Mouse (Mus musculus): Measurements from ENCODE around the gene Vav3. TPM values are rescaled to one million over a fixed set of nuclear protein-coding genes. Genes with fewer than 3 reads are reported as not detected.

Gene Vav3
- 1.7 and 2.5 TPM in 2 replicates for polyA plus RNA-seq (2012; rRNA removed)

GRCm38 (mm10) chr3:109340274-109341070 lies at the start of gene Vav3:
Vav3 (plus strand) TSS chr3:109340653.
- TF ChIP-seq CTCF (IDR thresholded peaks at IDR 0.05; ENCODE audit: extremely low read depth, insufficient read depth, insufficient read length, insufficient replicate concordance) (no peak), POLR2A (IDR thresholded peaks at IDR 0.05; ENCODE audit: low read depth, low read length) (no peak)
- Histone ChIP-seq H3K4me1 (ENCODE audit: control insufficient read depth, insufficient read depth, insufficient read length) (peaks cover 3% of the 10 kb centered on the region), H3K4me3 (ENCODE audit: extremely low read depth, insufficient read depth, insufficient read length) (peak within 1 kb of the TSS; percentile 81), H3K36me3 (ENCODE audit: control insufficient read depth, insufficient read depth, low read length) (no peaks in the 10 kb centered on the region), H3K27ac (ENCODE audit: insufficient read depth, low read length) (peak within 1 kb of the TSS; percentile 72), H3K27me3 (ENCODE audit: control insufficient read depth, insufficient read depth, low read length) (no peaks in the 10 kb centered on the region)
- under 1% methylated on average over 89 of the region's 92 CpGs for WGBS
- DNase-seq (ENCODE audit: low read depth in 1 of 2, low spot score in 2 of 2), result peak in 1 of 2 experiments; percentile 63

DNA sequence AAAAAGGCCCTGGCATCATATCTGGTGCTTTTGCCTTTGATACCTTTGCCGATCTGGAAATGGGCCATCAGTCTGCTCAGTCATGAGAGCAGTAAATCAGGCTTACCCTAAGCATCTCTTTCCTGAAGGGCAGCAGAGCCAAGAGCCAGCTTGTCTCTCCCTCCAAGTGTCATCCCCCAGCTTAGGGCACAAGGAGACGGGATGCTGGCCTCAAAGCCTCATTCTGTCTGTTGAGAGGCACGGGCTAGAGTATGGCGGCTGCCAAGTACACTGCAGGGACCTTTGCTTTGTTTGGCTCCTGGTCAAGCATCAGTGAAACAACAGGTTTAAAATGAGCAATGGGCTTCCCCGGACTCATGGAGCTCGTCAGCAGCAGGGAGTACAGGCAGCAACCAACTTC lies 41.6 kb upstream of the Vav3 start:
- H3K4me1 ChIP-seq (ENCODE audit: control insufficient read depth, insufficient read depth, insufficient read length), result no peaks in the 10 kb centered on the region
- no peak for DNase-seq (ENCODE audit: low read depth in 1 of 2, low spot score in 2 of 2)
- no peaks in the 10 kb centered on the region for H3K36me3 ChIP-seq (ENCODE audit: control insufficient read depth, insufficient read depth, low read length)
- WGBS, result 91% methylated on average over 6 of the region's 6 CpGs
- no peak overlapping the region for H3K27ac ChIP-seq (ENCODE audit: insufficient read depth, low read length)
- H3K27me3 ChIP-seq (ENCODE audit: control insufficient read depth, insufficient read depth, low read length), result no peaks in the 10 kb centered on the region
- H3K4me3 ChIP-seq (ENCODE audit: extremely low read depth, insufficient read depth, insufficient read length), result no peak overlapping the region
- TF ChIP-seq CTCF (IDR thresholded peaks at IDR 0.05; ENCODE audit: extremely low read depth, insufficient read depth, insufficient read length, insufficient replicate concordance) (no peak), POLR2A (IDR thresholded peaks at IDR 0.05; ENCODE audit: low read depth, low read length) (no peak)

- DNase-seq (ENCODE audit: low read depth in 1 of 2, low spot score in 2 of 2), result no peak
- 90% methylated on average over 4 of the region's 4 CpGs for WGBS
- Histone ChIP-seq H3K4me1 (ENCODE audit: control insufficient read depth, insufficient read depth, insufficient read length) (no peaks in the 10 kb centered on the region), H3K4me3 (ENCODE audit: extremely low read depth, insufficient read depth, insufficient read length) (no peak overlapping the region), H3K27me3 (ENCODE audit: control insufficient read depth, insufficient read depth, low read length) (no peaks in the 10 kb centered on the region), H3K36me3 (ENCODE audit: control insufficient read depth, insufficient read depth, low read length) (no peaks in the 10 kb centered on the region), H3K27ac (ENCODE audit: insufficient read depth, low read length) (no peak overlapping the region)
- no peak for TF ChIP-seq CTCF (IDR thresholded peaks at IDR 0.05; ENCODE audit: extremely low read depth, insufficient read depth, insufficient read length, insufficient replicate concordance)
- TF ChIP-seq POLR2A (IDR thresholded peaks at IDR 0.05; ENCODE audit: low read depth, low read length), result no peak
These were observed 41.0 kb upstream of the Vav3 start for GRCm38 (mm10) chr3:109299303-109300074.

- no peaks in the 10 kb centered on the region for H3K27me3 ChIP-seq (ENCODE audit: control insufficient read depth, insufficient read depth, low read length)
- no peak for DNase-seq (ENCODE audit: low read depth in 1 of 2, low spot score in 2 of 2)
- H3K4me3 ChIP-seq (ENCODE audit: extremely low read depth, insufficient read depth, insufficient read length), result no peak overlapping the region
- TF ChIP-seq POLR2A (IDR thresholded peaks at IDR 0.05; ENCODE audit: low read depth, low read length) (no peak), CTCF (IDR thresholded peaks at IDR 0.05; ENCODE audit: extremely low read depth, insufficient read depth, insufficient read length, insufficient replicate concordance) (no peak)
- no peaks in the 10 kb centered on the region for H3K36me3 ChIP-seq (ENCODE audit: control insufficient read depth, insufficient read depth, low read length)
- 40% methylated on average over 2 of the region's 2 CpGs for WGBS
- no peaks in the 10 kb centered on the region for H3K4me1 ChIP-seq (ENCODE audit: control insufficient read depth, insufficient read depth, insufficient read length)
- no peak overlapping the region for H3K27ac ChIP-seq (ENCODE audit: insufficient read depth, low read length)
These were observed 38.4 kb upstream of the Vav3 start for GRCm38 (mm10) chr3:109302059-109302458.

DNA sequence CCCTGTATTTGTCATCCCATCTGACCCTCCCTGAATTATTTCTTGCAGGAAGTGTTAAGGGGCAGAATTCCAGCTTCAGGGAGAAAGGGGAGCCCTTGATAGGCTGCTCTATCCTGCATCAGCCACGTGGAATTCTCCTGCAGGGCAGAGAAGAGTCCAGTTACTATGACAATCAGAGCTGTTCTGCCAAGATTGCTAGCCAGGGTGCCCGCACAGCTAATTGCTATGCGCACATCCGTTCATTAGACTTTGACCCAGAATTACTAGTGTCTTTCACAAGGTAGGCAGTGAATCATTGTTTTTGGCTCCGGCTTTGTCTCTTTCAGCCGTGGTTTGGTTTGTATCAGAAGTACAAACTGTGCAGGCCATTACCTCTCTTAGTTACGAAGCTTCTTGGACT lies 33.0 kb upstream of the Vav3 start:
- 89% methylated on average over 7 of the region's 7 CpGs for WGBS

DNA sequence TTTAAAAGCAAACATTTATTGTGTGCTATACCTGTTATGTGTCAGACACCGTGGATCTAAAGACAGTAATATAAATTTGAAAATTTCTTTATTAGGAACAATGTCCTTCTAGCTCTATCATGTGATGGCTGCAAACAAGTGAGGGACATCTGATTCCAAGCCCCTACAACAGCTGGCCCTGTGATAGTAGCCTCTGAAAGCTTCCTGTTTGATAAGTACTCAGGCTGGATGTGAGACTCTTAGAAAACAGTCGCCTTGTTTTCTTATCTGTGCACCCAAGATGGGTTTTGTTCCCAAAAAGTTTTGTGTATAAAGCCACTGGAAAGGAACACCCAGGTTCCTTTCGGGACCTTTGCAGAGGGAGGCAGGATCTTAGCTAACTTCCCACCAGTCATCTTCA lies 32.0 kb upstream of the Vav3 start:
- 78% methylated on average over 3 of the region's 3 CpGs for WGBS
- Histone ChIP-seq H3K36me3 (ENCODE audit: control insufficient read depth, insufficient read depth, low read length) (no peaks in the 10 kb centered on the region), H3K27ac (ENCODE audit: insufficient read depth, low read length) (no peak overlapping the region), H3K4me3 (ENCODE audit: extremely low read depth, insufficient read depth, insufficient read length) (no peak overlapping the region), H3K27me3 (ENCODE audit: control insufficient read depth, insufficient read depth, low read length) (no peaks in the 10 kb centered on the region), H3K4me1 (ENCODE audit: control insufficient read depth, insufficient read depth, insufficient read length) (no peaks in the 10 kb centered on the region)
- DNase-seq (ENCODE audit: low read depth in 1 of 2, low spot score in 2 of 2), result no peak
- no peak for TF ChIP-seq POLR2A (IDR thresholded peaks at IDR 0.05; ENCODE audit: low read depth, low read length)
- TF ChIP-seq CTCF (IDR thresholded peaks at IDR 0.05; ENCODE audit: extremely low read depth, insufficient read depth, insufficient read length, insufficient replicate concordance), result no peak

More for the DNA sequence above, 33.0 kb upstream of the Vav3 start:
- H3K36me3 ChIP-seq (ENCODE audit: control insufficient read depth, insufficient read depth, low read length), result no peaks in the 10 kb centered on the region
- DNase-seq (ENCODE audit: low read depth in 1 of 2, low spot score in 2 of 2), result no peak
- H3K4me3 ChIP-seq (ENCODE audit: extremely low read depth, insufficient read depth, insufficient read length), result no peak overlapping the region
- H3K27me3 ChIP-seq (ENCODE audit: control insufficient read depth, insufficient read depth, low read length), result no peaks in the 10 kb centered on the region
- TF ChIP-seq CTCF (IDR thresholded peaks at IDR 0.05; ENCODE audit: extremely low read depth, insufficient read depth, insufficient read length, insufficient replicate concordance), result no peak
- no peak overlapping the region for H3K27ac ChIP-seq (ENCODE audit: insufficient read depth, low read length)
- H3K4me1 ChIP-seq (ENCODE audit: control insufficient read depth, insufficient read depth, insufficient read length), result no peaks in the 10 kb centered on the region
